8 mouse cellular contexts compared by ENCODE assay signal in genomic region chr1:60180784-60181221, GRCm38 (mm10). TPM values are rescaled to one million over a fixed set of nuclear protein-coding genes. Genes with fewer than 3 reads are reported as not detected.
A peak's percentile ranks its signal among the peaks of the same experiment; 100 is the strongest.
DNase-seq lines count a peak whose midpoint lies in the region; ATAC-seq and TF ChIP-seq lines count a peak whose summit lies in the region.

No protein-coding gene starts in this region.

- DNase-seq in retina, adult 2 months (ENCODE audit: low read depth, low spot score), result peak; percentile 13
- DNase-seq in retina, postnatal 1 day, result no peak
- DNase-seq in embryonic facial prominence, embryonic 14.5 days (ENCODE audit: low spot score), result no peak
- no peak for DNase-seq in midbrain, embryonic 10.5 days (ENCODE audit: low spot score)
- DNase-seq in T-cell, adult 2 months (ENCODE audit: low spot score), result no peak

- H3K27ac ChIP-seq in embryonic facial prominence, embryonic 14.5 days (replicated peaks; ENCODE audit: low read depth, low read length), result peak overlapping the region; percentile 95
- peak overlapping the region; percentile 98 for H3K27ac ChIP-seq in intestine, postnatal 0 days (ENCODE audit: low read depth, low read length)
- peak overlapping the region; percentile 97 for H3K27ac ChIP-seq in midbrain, embryonic 10.5 days (replicated peaks)

- H3K4me1 ChIP-seq in erythroblast, embryonic 14.5 days (ENCODE audit: control insufficient read depth), result peaks cover 18% of the 10 kb centered on the region
- H3K4me1 ChIP-seq in embryonic facial prominence, embryonic 14.5 days (ENCODE audit: control insufficient read depth, insufficient read depth, low read length), result peaks cover 6% of the 10 kb centered on the region; the same call in 1 of the 2 replicates
- no peaks in the 10 kb centered on the region; the same call in 1 of the 2 replicates for H3K4me1 ChIP-seq in intestine, postnatal 0 days (replicated peaks; ENCODE audit: control insufficient read depth, insufficient read depth, low read length)
- H3K4me1 ChIP-seq in midbrain, embryonic 10.5 days, result peaks cover 19% of the 10 kb centered on the region

- no peak for TF ChIP-seq CTCF in intestine, postnatal 0 days (IDR thresholded peaks at IDR 0.05; ENCODE audit: low read depth)

- no peaks in the 10 kb centered on the region for H3K36me3 ChIP-seq in erythroblast, embryonic 14.5 days (ENCODE audit: control insufficient read depth)
- H3K36me3 ChIP-seq in embryonic facial prominence, embryonic 14.5 days (ENCODE audit: control insufficient read depth, insufficient read depth, low read length), result no peaks in the 10 kb centered on the region
- H3K36me3 ChIP-seq in intestine, postnatal 0 days (ENCODE audit: control insufficient read depth, insufficient read depth), result no peaks in the 10 kb centered on the region
- 0 out of 2 replicates have a peak, but pooled peaks cover 4% of the 10 kb centered on the region for H3K36me3 ChIP-seq in midbrain, embryonic 10.5 days

- H3K4me3 ChIP-seq in erythroblast, embryonic 14.5 days (replicated peaks), result peak overlapping the region; percentile 86
- H3K4me3 ChIP-seq in embryonic facial prominence, embryonic 14.5 days (ENCODE audit: low read depth, low read length), result peak overlapping the region; percentile 89
- peak overlapping the region; percentile 96 for H3K4me3 ChIP-seq in intestine, postnatal 0 days (ENCODE audit: low read depth, low read length)
- peak overlapping the region; percentile 80 for H3K4me3 ChIP-seq in midbrain, embryonic 10.5 days

- H3K9me3 ChIP-seq in erythroblast, embryonic 14.5 days (ENCODE audit: control insufficient read depth, low read length), result no peaks in the 10 kb centered on the region
- H3K9me3 ChIP-seq in embryonic facial prominence, embryonic 14.5 days (ENCODE audit: control insufficient read depth, low read length), result no peaks in the 10 kb centered on the region
- H3K9me3 ChIP-seq in intestine, postnatal 0 days (ENCODE audit: control insufficient read depth), result no peaks in the 10 kb centered on the region
- H3K9me3 ChIP-seq in midbrain, embryonic 10.5 days (replicated peaks), result no peaks in the 10 kb centered on the region

- 0% methylated on average over 21 of the region's 30 CpGs for WGBS in embryonic facial prominence, embryonic 14.5 days
- under 1% methylated on average over 29 of the region's 30 CpGs for WGBS in intestine, postnatal 0 days
- WGBS in midbrain, embryonic 10.5 days, result under 1% methylated on average over 30 of the region's 30 CpGs

- peak overlapping the region; percentile 50 for H3K4me2 ChIP-seq in embryonic facial prominence, embryonic 14.5 days (ENCODE audit: low read depth, low read length)
- peak overlapping the region; percentile 71 for H3K4me2 ChIP-seq in intestine, postnatal 0 days (replicated peaks; ENCODE audit: low read depth)

- H3K27me3 ChIP-seq in erythroblast, embryonic 14.5 days (ENCODE audit: control insufficient read depth), result no peaks in the 10 kb centered on the region
- no peaks in the 10 kb centered on the region for H3K27me3 ChIP-seq in embryonic facial prominence, embryonic 14.5 days (replicated peaks; ENCODE audit: control insufficient read depth, insufficient read depth, low read length)
- no peaks in the 10 kb centered on the region for H3K27me3 ChIP-seq in intestine, postnatal 0 days (replicated peaks; ENCODE audit: control insufficient read depth, insufficient read depth, low read length)
- H3K27me3 ChIP-seq in midbrain, embryonic 10.5 days (ENCODE audit: low read depth, poor library complexity, severe bottlenecking), result no peaks in the 10 kb centered on the region

- peak overlapping the region; percentile 87 for H3K9ac ChIP-seq in embryonic facial prominence, embryonic 14.5 days (ENCODE audit: low read depth, low read length)
- H3K9ac ChIP-seq in intestine, postnatal 0 days (ENCODE audit: low read depth, low read length), result peak overlapping the region; percentile 89

- no peak for ATAC-seq in erythroblast, adult 5-6 weeks (replicated peaks; ENCODE audit: low FRiP score, poor library complexity, severe bottlenecking)
- ATAC-seq in embryonic facial prominence, embryonic 14.5 days (ENCODE audit: low read depth), result peak; percentile 86
- peak; percentile 14 for ATAC-seq in intestine, postnatal 0 days

RNA-seq across cellular contexts. Expression of gene Nbeal1, which starts 0.4 kb away (rescaled TPM):
- polyA plus RNA-seq in erythroblast, embryonic 14.5 days (2012), result 0.01 and 0.02 TPM in 2 replicates
- 1.9 and 2.9 TPM in 2 replicates for total RNA-seq in erythroblast, adult 5-6 weeks (2015; ENCODE audit: low replicate concordance)
- total RNA-seq in erythroblast, adult 5-6 weeks (2017; ENCODE audit: low replicate concordance), result 2.8 and 4.3 TPM in 2 replicates
- 8.9 and 10.1 TPM in 2 replicates for polyA plus RNA-seq in embryonic facial prominence, embryonic 14.5 days (2014; fragmentation: Nextera tagmentation; extraction: Ambion mirVana)
- polyA plus RNA-seq in intestine, postnatal 0 days (2015; fragmentation: Nextera tagmentation; extraction: Ambion mirVana), result 5.0 and 5.4 TPM in 2 replicates
- 8.5 and 8.8 TPM in 2 replicates for polyA plus RNA-seq in midbrain, embryonic 10.5 days (2016; fragmentation: Nextera tagmentation; extraction: Ambion mirVana)
